In genomic region chr1:74582621-74583020, GRCm38 (mm10) we compare ENCODE assay signal across 27 mouse cellular contexts.
"Had no signal": no experiment of that assay in that cellular context is flagged by ENCODE, and none has a peak within 500 bp of the region (broad histone marks: within the 10 kb centered on the region; RNA-seq: fewer than 3 reads in every experiment).

No protein-coding gene starts in this region.

- H3K27ac ChIP-seq: heart, adult 2 months; heart, embryonic 13.5 days; heart, embryonic 15.5 days; hindbrain, embryonic 13.5 days; hindbrain, embryonic 15.5 days; hindbrain, postnatal 0 days; kidney, embryonic 15.5 days; kidney, postnatal 0 days; limb, embryonic 10.5 days; limb, embryonic 12.5 days; liver, embryonic 13.5 days had no signal

- ATAC-seq: hindbrain, postnatal 0 days; intestine, embryonic 16.5 days had no signal

- H3K4me3 ChIP-seq: heart, adult 2 months; heart, embryonic 13.5 days; heart, embryonic 15.5 days; hindbrain, embryonic 13.5 days; hindbrain, embryonic 15.5 days; kidney, embryonic 15.5 days; limb, embryonic 10.5 days; limb, embryonic 12.5 days; liver, embryonic 13.5 days had no signal

- DNase-seq: gastrocnemius, postnatal 14 days; gastrocnemius, postnatal 36 days; heart, adult 11 months; heart, adult 2 months; heart, postnatal 14 days; heart, postnatal 36 days; kidney, adult 11 months; kidney, adult 2 months; kidney, adult 9 months; kidney, postnatal 14 days; kidney, postnatal 36 days; layer of hippocampus, adult 9-11 months; layer of hippocampus, postnatal 36 days; liver; liver, embryonic 13.5 days had no signal

- H3K9me3 ChIP-seq: heart, embryonic 13.5 days; heart, embryonic 15.5 days; hindbrain, embryonic 13.5 days; hindbrain, embryonic 15.5 days; kidney, embryonic 15.5 days; limb, embryonic 10.5 days; limb, embryonic 12.5 days; liver, embryonic 13.5 days had no signal

- H3K27me3 ChIP-seq: heart, embryonic 13.5 days; heart, embryonic 15.5 days; hindbrain, embryonic 13.5 days; hindbrain, embryonic 15.5 days; kidney, embryonic 15.5 days; limb, embryonic 12.5 days; liver, embryonic 13.5 days had no signal

- H3K9ac ChIP-seq: heart, embryonic 13.5 days; heart, embryonic 15.5 days; hindbrain, embryonic 13.5 days; hindbrain, embryonic 15.5 days; kidney, embryonic 15.5 days; limb, embryonic 12.5 days; liver, embryonic 13.5 days had no signal

- H3K4me2 ChIP-seq: heart, embryonic 11.5 days; heart, embryonic 13.5 days; heart, embryonic 15.5 days; hindbrain, embryonic 13.5 days; hindbrain, embryonic 15.5 days; kidney, embryonic 15.5 days; limb, embryonic 12.5 days; liver, embryonic 11.5 days; liver, embryonic 13.5 days had no signal
